Mouse (Mus musculus) lung, postnatal 14 days (tissue): ENCODE results near the gene Ctcf.
A peak's percentile ranks its signal among the peaks of the same experiment; 100 is the strongest.

Experiments used
- DNase-seq: peaks from one replicate; pipeline ENCODE4 v3.0.0; 2021

Ctcf gene

DNA sequence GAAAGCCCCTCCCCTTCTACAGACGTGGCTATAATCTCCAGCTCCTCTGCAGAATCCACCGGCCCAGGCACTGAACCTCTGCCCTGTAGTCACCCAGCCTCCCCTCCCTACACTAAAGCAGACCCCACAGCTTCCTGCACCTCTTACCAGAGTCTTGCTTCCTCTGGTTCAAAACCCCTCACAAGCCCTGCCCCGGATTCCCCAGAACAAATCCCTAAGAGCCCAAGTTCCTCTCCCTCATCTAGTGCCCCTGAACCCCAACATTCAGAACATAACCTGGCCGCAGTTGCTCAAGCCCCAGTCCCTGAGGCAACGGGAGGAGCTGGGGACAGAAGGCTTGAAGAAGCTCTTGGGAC lies 18.1 kb upstream of the Ctcf start:
- DNase-seq: no peak

DNA sequence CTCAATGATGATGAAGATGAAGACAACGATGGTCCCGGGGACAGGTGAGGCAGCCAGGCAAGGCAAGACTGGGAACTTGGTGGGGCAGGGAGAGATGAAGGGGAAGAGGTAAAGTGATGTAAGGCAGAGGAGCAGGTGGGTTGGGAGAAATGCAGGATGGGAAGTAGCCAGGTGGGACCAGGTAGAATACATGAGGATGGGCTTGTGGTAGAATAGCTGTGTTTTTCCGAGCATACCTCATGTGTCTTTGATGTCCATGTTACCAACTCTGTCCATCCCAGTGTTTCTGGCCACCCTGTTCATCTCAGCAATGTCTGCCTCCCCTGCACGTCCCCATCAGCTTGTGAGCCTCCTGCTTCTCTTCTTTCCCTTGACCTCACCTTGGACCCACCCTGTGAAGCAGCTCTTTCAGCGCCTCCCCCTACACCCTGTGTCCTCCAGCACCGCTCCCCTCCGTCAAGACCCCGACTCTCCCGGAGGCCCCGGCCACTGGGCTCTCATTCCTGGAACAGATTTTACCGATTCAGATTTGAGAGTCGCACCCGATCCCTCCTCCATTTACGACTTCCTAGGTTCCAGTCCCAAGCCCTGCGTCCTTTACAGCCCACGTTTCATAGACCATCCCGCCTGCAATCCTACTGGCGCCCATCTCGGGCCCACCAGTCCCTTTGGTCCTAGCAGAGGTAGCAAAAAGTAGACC lies 17.3 kb upstream of the Ctcf start:
- no peak for DNase-seq

DNA sequence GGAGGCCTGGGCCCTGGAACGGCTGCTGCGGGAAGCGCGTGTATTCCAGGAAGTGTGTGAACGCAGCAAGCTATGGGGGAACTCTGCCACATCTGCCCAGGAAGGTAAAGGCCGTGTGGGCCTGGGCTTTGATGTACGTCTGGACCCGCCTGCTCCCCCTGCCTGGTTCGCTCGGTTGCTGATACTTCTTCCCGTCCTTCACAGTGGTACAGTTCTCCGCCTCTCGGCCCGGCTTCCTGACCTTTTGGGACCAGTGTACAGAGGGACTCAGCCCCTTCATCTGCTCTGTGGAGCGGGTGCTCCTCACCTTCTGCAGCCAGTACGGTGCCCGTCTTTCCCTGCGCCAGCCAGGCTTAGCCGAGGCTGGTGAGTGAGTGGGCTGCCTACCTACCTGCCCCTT lies 16.2 kb upstream of the Ctcf start:
- DNase-seq: no peak

DNA sequence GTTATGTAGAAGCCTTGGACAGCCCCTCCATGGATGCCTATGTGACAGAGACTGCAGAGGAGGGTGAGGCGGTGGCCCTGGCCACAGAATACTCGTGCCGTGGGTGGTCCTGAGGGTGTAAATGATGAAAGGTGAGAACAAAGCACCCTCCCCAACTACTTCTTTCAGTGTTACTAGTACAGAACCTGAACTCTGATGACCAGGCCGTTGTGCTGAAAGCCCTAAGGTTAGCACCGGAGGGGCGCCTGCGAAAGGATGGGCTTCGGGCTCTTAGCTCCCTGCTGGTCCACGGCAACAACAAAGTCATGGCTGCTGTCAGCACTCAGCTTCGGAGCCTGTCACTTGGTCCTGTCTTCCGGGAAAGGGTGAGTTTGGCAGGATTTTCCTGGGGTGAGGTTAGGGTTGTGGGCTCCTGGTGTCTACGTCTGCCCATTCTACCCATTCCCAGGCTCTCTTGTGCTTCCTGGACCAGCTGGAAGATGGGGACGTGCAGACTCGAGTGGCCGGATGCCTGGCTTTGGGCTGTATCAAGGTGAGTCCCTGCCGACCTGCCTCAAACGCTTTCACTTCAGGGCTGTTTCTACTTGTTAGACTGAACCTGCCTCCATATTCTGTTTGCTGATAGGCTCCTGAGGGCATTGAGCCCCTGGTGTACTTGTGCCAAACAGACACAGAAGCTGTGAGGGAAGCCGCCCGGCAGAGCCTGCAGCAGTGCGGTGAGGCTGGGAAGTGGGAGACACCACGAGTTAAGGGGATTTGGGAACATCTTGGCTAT lies 15.2 kb upstream of the Ctcf start:
- no peak for DNase-seq

DNA sequence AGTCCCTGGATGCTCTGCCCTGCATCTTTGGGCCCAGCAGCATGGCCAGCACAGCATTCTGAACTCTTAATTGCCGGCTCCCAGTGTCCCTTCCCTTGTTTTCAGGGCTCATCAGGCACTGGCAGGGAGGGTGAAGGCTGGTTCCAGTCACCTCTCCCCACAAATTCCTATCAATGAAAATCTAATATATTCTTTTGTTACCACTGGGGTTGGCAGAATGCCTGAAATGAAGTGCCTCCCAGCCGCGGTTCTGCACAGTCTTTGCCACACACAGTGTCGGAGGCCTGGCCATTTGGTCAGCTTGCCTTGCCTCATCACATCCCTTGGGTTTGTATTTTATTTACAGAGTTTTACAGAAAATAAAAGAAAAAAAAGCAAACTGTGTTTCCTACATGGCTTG lies 14.5 kb upstream of the Ctcf start:
- DNase-seq: no peak

DNA sequence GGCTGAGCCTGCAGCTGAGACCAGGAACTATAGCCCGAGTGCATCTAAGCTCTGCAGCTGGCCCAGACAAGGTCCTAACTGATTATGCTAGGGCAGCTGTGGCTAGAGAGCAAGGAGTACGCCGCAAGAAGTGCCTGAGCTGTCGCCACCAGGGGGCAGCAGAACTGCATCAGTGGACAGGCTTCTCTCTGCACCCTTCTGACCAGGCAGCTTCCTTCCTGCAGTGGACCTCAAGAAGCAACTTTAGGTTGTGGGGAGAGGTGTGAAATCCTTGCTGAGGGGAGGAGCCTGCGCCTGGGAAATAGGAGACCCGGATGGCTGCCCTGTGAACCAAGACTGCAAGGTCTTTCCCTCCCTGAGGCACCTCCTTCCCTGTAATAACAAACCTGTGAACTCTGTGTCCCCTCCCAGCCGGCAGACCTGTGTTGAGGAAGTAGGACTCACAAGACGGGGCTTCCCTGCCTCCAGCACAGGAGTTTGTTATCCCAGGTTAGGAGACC lies 13.9 kb upstream of the Ctcf start:
- DNase-seq: peak; percentile 98

DNA sequence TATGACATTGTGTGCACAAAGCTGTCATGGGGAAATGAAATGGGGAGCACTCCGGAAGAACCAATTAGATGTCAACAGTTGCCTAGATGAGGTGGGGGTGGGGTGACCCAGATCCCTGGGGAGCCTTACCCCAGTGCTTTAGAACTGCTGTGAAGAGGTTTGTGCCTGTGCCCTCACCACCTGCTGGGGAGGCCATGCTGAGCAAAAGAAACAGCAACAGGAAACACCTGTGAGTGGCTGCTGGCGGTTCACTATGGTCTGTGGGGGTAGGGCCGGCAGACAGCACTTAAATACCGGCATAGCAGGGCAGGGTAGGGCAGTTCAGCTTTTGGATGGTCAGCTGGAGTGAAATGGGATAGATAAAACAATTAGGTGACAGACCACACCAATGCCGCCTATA lies 13.2 kb upstream of the Ctcf start:
- DNase-seq: peak; percentile 39

DNA sequence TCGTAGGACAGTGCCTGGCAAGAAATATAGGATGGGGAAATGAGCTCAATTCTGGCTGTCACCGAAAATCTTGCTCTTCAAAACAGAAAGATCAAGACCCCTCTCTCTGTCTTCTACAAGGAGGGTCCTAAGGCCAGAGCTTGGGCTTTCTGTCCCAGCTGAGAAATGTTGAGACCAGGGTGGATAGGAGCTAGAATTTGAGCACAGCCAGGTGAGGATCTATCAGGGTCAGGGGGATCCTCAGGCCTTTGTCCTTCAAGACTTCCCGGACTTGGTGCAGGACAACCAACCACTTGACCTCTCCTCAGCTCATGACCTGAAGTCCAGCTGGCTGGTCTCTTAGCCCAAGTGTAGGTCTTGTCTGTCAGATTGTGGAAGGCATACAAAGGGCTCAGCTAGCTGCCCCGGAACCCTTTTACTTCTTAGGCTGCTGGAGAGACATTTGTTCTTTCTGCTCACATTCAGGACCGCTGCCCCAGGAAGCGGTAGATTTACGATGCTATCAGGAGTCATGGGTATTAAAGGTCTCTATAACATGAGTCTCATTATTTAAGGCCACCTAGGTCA lies 12.6 kb upstream of the Ctcf start:
- DNase-seq: no peak

DNA sequence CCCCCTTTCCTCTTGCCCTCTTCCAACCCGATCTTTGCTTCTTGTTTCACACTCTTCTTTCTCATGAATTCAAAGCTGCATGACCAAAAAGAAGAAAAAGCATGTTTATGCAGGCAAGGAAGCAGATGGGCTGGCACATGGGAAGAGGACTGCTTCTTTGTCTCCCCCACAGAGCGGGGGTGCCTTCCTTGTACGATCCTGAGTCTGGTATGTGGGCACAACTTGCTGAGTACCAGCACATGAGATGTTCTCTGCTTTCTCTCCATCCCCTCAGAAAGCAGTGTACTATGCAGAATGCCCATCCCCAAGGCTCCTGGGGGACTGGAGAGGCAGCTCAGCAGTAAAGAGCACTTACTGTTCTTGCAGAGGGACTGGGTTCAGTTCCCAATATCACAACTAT lies 12.0 kb upstream of the Ctcf start:
- no peak for DNase-seq

DNA sequence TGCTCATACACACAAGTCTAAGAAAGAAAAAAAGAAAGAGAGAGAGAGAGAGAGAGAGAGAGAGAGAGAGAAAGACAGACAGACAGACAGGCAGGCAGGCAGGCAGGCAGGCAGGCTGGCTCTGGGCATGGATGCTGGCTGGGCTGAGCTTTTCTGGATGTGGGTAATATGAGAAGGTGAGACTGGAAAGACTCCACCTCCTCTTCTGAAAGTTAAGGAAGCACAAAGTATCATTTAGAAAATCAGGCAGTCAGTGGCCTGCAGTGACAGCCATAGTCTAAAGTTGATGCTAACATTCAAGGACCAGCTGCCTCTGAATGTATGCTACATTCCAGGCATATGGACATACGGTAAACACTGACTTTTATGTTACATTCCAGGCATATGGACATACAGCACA lies 11.5 kb upstream of the Ctcf start:
- no peak for DNase-seq

DNA sequence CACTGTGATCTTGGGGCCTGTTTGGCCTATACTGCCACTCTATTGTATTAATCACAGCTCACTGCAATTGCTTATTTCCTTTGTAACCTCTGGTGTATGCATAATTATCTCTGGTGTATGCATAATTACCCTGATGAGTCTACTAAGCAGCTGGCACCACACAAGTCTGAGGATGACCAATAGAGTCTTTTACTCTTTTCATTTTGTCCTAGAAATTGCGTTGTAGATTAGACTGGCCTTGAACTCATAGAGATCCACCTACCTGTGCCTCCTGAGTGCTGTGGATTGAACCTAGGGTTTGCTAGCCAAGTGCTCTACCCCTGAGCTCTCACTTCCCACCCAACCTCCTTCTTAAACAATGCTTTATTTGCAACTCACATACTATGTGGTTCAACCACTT lies 10.3 kb upstream of the Ctcf start:
- no peak for DNase-seq

DNA sequence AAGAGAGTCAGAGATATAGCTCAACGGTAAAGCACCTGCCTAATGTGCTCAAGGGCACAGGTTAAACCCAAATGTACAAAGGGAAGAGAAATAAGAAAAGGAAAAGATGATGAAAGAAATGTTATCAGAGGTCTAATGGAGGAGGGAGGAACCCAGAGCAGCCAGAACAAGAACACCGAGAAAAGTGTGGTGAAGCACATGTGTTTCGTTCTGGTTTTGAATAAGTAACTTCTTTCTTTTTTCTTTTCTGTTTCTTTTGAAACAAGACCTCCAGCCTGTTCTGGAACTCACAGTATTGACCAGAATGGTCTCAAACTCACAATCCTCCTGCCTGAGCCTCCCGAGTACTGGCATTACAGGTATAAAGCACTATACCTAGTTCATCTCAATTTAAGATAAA lies 7.0 kb upstream of the Ctcf start:
- no peak for DNase-seq

DNA sequence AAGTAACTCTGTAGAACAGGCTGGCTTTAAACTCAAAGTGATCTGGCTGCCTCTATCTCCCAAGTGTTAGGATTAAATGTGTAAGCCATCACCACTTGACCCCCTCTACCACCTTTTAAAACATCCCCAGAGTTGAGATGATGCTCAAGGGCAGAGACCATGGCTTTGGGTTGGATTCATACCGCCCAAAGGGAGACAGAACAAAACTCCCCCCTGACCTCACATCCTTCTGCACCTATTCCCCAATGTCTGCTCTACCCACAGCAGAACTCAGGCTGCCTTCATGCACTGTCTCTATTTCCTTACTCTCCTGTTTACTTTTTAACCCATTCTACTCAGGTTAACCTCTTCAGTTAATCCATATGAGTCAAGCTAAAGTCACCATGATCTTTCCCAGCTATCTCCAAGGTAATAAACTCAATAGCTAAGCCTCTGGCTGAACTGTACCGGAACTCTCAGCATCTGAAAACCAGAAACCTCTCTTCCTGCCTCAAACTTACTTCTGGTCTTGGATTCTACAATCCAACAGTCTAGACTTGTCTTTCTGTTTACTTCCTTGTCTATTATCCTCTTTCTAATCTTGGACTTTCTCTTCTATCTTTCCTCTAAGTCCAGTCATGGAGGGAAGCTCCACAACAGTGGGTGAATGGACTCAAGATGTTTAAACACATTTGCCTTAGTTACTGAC lies 1.5 kb upstream of the Ctcf start:
- DNase-seq: no peak

DNA sequence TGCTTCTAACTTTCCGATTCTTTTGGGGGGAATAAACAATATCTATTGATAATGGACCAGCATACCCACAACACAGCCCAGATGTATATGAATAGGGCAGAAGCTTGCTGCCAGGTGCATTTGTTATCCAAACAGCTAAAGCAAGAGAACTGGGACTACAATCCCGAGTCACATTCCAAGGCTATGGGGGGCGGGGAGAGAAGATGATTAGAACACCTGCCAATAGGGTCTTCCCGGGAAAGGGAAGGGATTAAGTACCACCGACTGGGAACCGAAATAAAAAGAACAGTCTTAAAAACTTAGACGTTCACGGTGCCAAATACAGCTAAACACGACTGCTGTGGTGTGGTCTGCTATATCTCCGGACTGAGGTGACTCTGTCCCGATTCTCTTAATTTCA lies 887 bp upstream of the Ctcf start:
- DNase-seq: no peak

DNA sequence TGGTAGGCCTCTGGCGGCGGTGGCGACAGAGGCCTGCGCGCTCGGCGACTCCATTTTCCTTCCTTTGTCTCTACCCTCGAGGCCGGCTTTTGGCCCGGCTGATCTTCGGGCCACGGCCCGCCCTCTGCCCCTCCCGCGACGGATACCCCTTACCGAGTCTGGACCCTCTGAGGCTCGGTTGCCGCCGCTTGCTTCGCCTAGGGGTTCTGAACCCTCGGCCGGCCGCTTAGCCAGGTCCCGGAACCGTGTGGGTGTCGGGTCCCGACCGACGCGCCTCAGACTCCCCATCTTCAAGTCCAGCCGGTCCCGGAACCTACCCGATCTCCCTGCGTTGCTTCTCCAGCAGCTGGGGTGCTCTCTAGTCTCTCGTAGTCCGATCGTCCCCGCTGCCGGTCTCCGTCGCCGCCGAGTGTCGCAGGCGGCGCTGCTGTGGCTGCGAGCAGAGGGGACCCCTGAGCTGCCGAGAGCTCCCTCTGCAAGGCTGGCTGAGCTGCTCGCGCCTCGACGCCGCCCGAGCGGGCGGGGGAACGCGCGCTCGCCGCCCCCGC lies 669 bp downstream of the Ctcf start, which contains the start of gene Agrp:
Gene Agrp, minus strand, starts transcription at position 431 of the 548 bp plus-strand sequence.
- peak; percentile 62 for DNase-seq

DNA sequence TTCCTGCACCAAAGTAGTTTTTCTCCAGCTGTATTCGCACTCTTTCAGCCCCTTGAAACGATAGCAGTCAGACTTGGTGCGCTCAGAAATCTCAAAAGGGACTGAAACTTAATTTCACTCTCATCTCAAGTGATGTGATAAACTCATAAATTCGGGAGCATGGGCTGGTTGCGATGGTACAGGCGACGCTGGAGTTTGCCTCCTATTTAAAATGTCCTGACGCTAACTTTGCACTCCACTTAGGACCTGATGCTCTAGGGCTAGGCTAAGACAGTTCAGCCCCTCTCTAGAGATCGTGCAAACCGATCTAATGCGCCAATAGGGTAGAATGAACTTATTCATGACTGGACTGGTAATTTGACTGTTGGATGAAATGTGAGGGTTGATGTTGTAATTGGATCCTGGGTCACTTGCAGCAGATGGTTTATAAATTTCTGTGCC lies 1.3 kb downstream of the Ctcf start:
- DNase-seq: no peak

DNA sequence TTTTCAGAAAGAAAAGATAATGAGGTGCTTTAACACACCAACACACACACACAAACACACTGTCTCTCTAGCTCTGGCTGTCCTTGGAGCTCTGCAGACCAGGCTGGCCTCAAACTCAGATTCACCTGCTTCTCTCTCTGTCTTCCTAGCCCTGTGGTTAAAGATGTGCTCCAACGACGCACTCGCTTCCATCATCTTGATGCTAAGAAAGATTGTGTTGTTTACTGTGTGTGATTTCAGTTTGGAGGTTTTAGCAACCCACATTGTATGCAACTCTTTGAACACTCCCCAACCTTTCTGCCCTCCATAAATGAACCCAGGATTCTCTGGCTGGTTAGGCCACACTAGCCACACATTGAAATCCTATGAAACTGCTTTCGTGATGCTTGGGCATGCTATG lies 2.1 kb downstream of the Ctcf start:
- no peak for DNase-seq

DNA sequence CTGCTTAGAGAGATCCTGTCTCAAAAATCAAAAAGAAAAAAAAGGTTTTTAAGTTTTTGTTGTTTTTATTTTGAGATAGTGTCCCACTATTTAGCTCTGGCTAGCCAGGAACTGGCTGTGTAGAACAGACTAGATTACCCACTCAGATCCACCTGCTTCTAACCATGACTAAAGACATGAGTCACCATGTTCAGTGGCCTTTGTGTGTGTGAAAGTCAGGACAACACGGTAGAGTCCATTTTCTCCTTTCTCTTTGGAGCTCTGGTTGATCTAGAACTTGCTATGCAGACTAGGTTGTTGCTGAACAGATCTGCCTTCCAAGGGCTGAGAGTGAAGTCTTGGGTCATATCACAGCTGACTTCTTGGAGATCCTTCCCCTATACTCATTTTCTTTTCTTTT lies 3.5 kb downstream of the Ctcf start:
- DNase-seq: no peak

DNA sequence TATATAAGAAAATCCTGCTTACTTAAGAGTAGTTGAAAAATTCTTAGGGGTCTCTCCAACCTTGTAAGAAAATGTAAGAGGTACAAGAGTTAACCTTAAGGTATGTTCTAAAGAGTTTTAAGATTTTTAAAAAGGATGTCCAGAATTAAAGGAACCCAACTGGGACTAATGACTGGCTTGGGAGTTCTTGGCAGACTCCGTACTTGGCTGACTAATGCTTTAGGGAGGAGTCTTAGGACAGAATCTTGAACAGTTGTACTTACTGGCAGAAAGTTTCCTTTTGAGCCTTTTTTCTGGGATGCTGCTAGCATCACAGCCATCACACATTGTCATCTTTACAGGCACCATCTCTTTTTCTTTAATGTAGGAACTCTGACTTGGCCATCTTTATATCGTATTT lies 4.1 kb downstream of the Ctcf start:
- no peak for DNase-seq

DNA sequence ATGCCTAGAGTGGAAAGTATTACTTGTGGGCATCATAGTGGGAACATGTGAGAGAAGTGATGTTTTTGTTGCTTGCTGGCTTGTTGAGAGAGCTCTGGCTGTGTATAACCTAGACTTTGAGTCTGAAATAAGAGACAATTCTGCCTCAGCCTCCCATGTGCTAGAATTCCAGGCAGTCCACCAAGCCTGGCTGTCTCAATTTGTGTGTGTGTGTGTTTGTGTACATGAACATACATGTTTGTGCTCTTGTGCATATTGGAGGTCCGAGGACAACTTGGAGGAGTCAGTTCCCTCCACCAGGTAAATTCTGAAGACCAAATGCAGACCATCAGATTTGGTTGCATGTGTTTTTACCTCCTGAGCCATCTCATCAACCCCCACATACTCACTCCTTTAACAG lies 8.8 kb downstream of the Ctcf start:
- DNase-seq: no peak

DNA sequence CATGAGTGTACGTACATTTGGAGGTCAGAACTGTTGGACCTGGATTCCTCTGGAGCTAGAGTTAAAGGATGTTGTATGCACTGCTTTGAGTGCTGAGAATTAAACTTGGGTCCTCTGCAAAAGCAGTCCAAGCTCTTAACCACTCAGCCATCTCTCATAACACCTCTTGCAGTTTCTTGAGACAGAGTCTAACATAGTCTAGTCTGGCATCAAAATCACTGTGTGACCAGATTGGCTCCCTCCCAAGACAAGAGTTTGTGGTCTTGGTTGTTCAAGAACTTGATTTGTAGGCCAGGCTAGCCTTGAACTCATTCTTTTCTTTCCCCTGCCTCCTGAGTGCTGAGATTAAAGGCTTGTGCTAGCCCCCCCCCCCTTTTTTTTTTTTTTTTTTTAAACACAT lies 12.6 kb downstream of the Ctcf start:
- DNase-seq: no peak

DNA sequence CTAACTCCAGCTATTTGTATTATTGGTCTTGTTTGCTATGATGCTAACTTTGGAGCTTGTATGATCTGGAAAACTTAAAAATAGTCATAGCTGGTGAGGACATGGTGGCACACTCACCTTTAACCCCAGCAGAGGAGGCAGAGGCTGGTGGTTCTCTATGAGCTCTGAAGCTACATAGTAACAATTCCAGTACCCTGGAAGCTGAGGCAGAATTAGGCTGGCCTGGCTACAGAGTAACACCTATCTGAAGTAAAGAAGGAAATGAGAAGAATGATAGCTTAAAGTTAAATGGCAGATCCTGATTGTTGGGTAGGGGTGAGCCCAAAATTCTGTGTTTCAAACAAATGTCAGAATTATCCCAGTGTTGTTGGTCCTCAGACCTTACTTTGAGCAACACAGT lies 21.3 kb downstream of the Ctcf start:
- no peak for DNase-seq

DNA sequence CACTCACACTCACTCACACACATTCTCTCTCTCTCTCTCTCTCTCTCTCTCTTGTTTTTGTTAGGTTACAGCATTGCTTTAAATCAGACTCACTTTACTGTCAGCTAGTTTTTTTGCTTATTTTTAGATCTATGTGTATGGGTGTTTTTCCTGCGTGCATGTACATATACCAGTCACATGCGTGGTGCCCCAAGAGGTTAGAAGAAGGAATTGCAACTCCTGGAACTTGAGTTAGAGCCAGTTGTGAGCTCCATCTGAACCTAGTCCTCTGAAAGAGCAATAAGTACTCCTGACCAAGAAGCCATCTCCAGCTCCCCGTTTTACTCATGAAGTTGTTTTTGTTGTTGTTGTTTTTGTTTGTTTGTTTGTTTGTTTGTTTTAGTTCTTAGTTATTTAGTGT lies 24.8 kb downstream of the Ctcf start:
- DNase-seq: peak; percentile 33
